Mouse (Mus musculus) midbrain, embryonic 13.5 days (tissue): ENCODE measurements at regions not wholly inside any gene's neighbourhood (a gene's known extent, or its start where the extent isn't known, plus 50 kb on each side); places are given as distances from the start of the nearest gene placed in this dataset.

Experiments used
- ATAC-seq: fragments of 200-750 bp; cut with Nextera tagmentation; 2 replicates; pipeline ENCODE4 v1.8.0; 2017; ENCODE audit warnings: mild to moderate bottlenecking, moderate TSS enrichment, moderate library complexity
- H3K27ac ChIP-seq: fragments of 300-500 bp; sonication (generic); 2 replicates; pipeline ENCODE4 v1.5.1; 2015; ENCODE audit warnings: inconsistent platforms, mild to moderate bottlenecking, moderate library complexity
- H3K27me3 ChIP-seq: fragments of 300-500 bp; sonication (generic); 2 replicates; pipeline ENCODE4 v1.6.1; 2015; ENCODE audit warnings: mild to moderate bottlenecking, inconsistent platforms
- H3K36me3 ChIP-seq: fragments of 300-500 bp; sonication (generic); 2 replicates; pipeline ENCODE4 v1.6.1; 2015; ENCODE audit warnings: mild to moderate bottlenecking, inconsistent platforms
- H3K4me1 ChIP-seq: fragments of 300-500 bp; sonication (generic); replicated peaks from 2 replicates; pipeline ENCODE4 v1.6.1; 2015; ENCODE audit warnings: inconsistent platforms
- H3K4me2 ChIP-seq: fragments of 300-500 bp; sonication (generic); replicated peaks from 2 replicates; pipeline ENCODE4 v1.6.1; 2015; ENCODE audit warnings: moderate library complexity, mild to moderate bottlenecking, inconsistent platforms
- H3K4me3 ChIP-seq: fragments of 300-500 bp; sonication (generic); replicated peaks from 2 replicates; pipeline ENCODE4 v1.5.1; 2015; ENCODE audit warnings: mild to moderate bottlenecking, inconsistent platforms
- H3K9ac ChIP-seq: fragments of 300-500 bp; sonication (generic); replicated peaks from 2 replicates; pipeline ENCODE4 v1.6.1; 2015; ENCODE audit warnings: mild to moderate bottlenecking, inconsistent platforms
- H3K9me3 ChIP-seq: fragments of 300-500 bp; sonication (generic); 2 replicates; pipeline ENCODE4 v1.6.1; 2016; ENCODE audit warnings: mild to moderate bottlenecking, inconsistent platforms
- WGBS: fragments of 180-500 bp; shearing (Covaris S2); methylation state at CpG from one replicate; pipeline ENCODE4 v1.1.7; 2015; 5-methylcytosine and 5-hydroxymethylcytosine counted together
- microRNA-seq: library from miRNA; unstranded; fragments of <30 nt; microRNA quantifications from one replicate; pipeline ENCODE4, GENCODE M21; 2016

DNA sequence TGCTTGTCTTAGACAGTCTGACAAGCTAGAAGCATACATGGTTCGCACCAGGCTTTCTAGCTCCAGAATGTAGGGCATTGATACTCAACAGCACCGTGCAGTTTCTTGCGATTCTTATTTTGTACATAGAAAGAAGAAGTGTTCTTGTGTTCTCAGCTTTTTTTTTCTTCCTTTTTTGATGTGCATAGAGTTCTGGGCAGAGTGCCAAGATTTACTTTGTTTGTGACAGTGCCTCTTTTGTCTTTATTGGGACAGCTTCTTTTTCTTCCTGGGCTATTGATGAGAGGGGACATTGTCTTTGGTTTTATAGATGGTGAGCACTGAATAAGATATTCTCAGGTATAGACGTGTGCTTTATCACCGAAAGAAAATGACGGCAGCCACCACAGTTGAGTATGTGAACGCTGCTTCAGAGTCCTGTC is 945.0 kb downstream of the Stpg2 start:
- no peak overlapping the region for H3K9ac ChIP-seq
- no peaks in the 10 kb centered on the region for H3K9me3 ChIP-seq
- H3K4me2 ChIP-seq = no peak overlapping the region; the same call in 1 of the 2 replicates
- no peak overlapping the region for H3K4me3 ChIP-seq
- 35% methylated on average over 7 of the region's 7 CpGs for WGBS
- no peaks in the 10 kb centered on the region for H3K27me3 ChIP-seq
- H3K27ac ChIP-seq = no peak overlapping the region
- H3K4me1 ChIP-seq = peaks cover 6% of the 10 kb centered on the region
- peak; percentile 73 for ATAC-seq
- H3K36me3 ChIP-seq = no peaks in the 10 kb centered on the region

DNA sequence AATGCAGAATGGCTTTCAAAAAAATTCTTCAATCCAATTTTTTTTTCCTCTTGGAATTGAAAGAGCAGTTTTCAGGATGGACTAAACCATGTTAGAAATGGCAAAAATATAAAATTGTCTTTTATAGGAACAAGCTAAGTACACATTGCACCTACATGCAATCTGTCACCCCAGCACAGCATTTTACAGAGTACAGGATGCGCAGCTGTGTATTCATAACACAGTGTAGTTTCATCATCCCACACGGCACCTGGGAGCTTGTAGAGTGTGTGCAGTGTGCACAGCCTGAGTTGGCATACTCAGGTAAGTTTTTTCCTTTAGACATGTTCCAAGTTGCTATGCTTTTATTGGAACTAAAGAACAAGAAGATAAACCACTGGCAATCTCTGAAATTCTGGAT is 974.0 kb downstream of the Stpg2 start:
- no peaks in the 10 kb centered on the region for H3K27me3 ChIP-seq
- peaks cover 2% of the 10 kb centered on the region for H3K4me1 ChIP-seq
- H3K27ac ChIP-seq = no peak overlapping the region
- no peaks in the 10 kb centered on the region for H3K9me3 ChIP-seq
- H3K4me3 ChIP-seq = no peak overlapping the region
- ATAC-seq = no peak
- H3K9ac ChIP-seq = no peak overlapping the region
- H3K36me3 ChIP-seq = no peaks in the 10 kb centered on the region
- WGBS = 92% methylated on average over 2 of the region's 2 CpGs
- H3K4me2 ChIP-seq = no peak overlapping the region

DNA sequence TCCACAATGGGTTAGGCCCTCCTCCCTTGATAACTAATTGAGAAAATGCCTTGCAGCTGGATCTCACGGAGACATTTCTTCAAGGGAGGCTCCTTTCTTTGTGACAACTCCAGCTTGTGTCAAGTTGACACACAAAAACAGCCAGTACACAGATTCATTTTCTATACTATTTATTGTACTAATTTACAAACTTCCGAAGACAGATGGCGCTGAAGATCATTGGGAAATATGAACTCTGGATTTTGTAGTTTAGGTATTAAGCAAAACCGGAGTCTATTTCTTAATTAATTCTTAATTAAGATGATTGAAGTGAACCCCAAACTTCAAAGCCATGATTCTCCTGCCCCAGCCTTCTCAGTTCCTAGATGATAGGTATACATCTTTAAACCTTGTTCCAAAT is 977.2 kb downstream of the Stpg2 start:
- WGBS = 79% methylated on average over 4 of the region's 4 CpGs
- Histone ChIP-seq H3K27me3 (no peaks in the 10 kb centered on the region), H3K4me2 (no peak overlapping the region), H3K9ac (no peak overlapping the region), H3K4me1 (peaks cover 13% of the 10 kb centered on the region), H3K4me3 (no peak overlapping the region), H3K36me3 (no peaks in the 10 kb centered on the region), H3K9me3 (no peaks in the 10 kb centered on the region), H3K27ac (no peak overlapping the region)
- no peak for ATAC-seq

DNA sequence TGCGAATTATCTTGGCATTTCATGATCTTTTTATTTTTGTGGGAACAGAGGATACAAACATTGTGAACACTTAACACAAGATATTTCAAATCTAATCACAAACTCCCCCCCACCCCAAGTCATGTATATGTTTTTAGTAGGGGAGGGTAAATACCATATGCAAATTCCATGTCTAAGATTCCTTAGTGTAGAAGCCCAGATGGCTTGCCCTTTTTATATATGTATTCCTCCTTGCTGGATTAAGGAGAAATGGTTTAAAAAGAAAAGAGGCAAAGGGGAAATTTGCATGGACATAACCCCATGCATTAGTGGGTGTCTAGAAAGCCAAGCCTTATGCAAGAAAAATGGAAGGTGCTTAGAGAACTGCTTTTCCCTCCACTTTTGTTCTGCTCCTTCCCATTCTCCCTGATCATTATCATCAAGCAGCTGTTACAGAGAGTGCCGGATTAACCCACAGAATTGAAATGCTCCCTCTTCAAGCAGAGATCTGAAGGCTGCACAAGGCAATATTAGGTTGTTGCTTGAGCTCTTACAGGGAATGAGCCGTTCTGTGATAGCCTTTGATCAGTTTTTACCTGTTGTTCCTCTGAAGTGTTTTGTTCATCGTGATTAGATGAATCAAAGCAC is 979.5 kb downstream of the Stpg2 start:
- Histone ChIP-seq H3K9me3 (no peaks in the 10 kb centered on the region), H3K9ac (no peak overlapping the region), H3K27ac (no peak overlapping the region), H3K27me3 (no peaks in the 10 kb centered on the region), H3K36me3 (no peaks in the 10 kb centered on the region), H3K4me3 (no peak overlapping the region), H3K4me2 (no peak overlapping the region), H3K4me1 (peaks cover 13% of the 10 kb centered on the region)
- ATAC-seq = peak; percentile 78
- WGBS = 22% methylated on average over 4 of the region's 4 CpGs

DNA sequence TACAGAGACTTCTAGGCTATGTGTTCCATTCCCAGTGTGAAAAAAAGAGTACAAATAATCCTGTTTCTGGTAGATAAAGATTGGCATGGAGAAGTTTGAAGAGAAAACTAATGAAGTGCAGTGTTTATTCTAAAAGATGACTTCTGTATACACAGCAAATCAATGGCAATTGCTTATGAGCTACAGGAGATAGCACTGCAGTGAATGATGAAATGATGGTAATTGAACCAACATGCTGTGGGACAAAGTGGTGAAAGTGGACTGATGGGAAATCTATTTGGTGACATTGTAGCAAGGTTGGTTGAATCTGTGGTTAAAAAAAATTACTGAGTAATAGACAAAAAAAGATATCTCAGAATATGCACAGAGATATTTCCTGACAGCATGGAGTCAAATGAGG is 1000.4 kb downstream of the Stpg2 start:
- Histone ChIP-seq H3K27ac (no peak overlapping the region), H3K9me3 (no peaks in the 10 kb centered on the region), H3K4me1 (no peaks in the 10 kb centered on the region), H3K4me2 (no peak overlapping the region), H3K4me3 (no peak overlapping the region), H3K27me3 (no peaks in the 10 kb centered on the region), H3K36me3 (no peaks in the 10 kb centered on the region), H3K9ac (no peak overlapping the region)
- no peak for ATAC-seq

- no peak overlapping the region for H3K27ac ChIP-seq
- no peaks in the 10 kb centered on the region for H3K36me3 ChIP-seq
- H3K4me2 ChIP-seq = no peak overlapping the region
- H3K9ac ChIP-seq = no peak overlapping the region
- no peaks in the 10 kb centered on the region for H3K27me3 ChIP-seq
- no peaks in the 10 kb centered on the region for H3K9me3 ChIP-seq
- H3K4me3 ChIP-seq = no peak overlapping the region
- 85% methylated on average over 3 of the region's 3 CpGs for WGBS
- no peaks in the 10 kb centered on the region for H3K4me1 ChIP-seq
- ATAC-seq = no peak
Measured at GRCm38 (mm10) chr3:140221478-140221877, 990.7 kb downstream of the Pdha2 start.

DNA sequence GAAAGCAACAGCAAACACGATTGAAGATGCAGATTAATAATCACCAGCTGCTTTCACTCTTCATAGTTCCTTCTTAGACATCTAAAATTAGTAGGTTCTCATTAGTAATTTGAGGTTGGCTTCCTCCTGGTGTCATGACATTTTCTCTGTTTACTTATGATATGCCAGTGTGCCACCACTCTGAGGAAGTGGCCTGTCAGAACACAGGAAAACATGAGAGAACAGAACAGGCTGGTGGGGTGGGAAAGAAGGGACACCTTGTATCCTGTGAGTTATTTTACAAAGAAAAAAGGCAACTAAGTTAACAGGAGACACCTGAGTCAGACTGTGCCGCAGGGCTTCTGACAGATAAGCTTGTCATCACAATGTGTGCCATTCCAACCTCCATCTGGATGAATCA is 981.4 kb downstream of the Pdha2 start:
- WGBS = 87% methylated on average over 2 of the region's 2 CpGs
- Histone ChIP-seq H3K27me3 (no peaks in the 10 kb centered on the region), H3K9me3 (no peaks in the 10 kb centered on the region), H3K9ac (no peak overlapping the region), H3K27ac (no peak overlapping the region), H3K4me3 (no peak overlapping the region), H3K36me3 (no peaks in the 10 kb centered on the region), H3K4me1 (no peaks in the 10 kb centered on the region), H3K4me2 (no peak overlapping the region)
- ATAC-seq = no peak

- WGBS = 85% methylated on average over 4 of the region's 4 CpGs
- ATAC-seq = no peak
Measured at GRCm38 (mm10) chr3:140233144-140233543, 979.0 kb downstream of the Pdha2 start.

DNA sequence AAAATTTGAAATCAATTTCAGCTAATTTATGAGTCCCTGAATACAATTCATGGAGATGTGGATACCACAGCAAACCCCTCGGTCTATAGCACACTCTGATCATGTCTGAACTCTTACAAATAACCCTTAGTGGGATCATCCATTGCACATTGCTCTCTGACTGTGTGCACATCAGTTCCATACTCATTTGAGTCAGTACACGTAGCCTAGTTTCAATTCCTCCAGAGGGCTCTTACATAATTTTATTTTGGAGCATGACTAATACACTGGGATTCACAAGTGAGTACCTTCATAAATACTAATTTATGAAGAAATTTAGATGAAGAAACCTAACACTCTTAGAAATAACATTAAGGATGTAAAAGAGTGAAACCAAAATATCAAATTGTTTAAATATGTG is 978.3 kb downstream of the Pdha2 start:
- Histone ChIP-seq H3K4me1 (no peaks in the 10 kb centered on the region), H3K36me3 (no peaks in the 10 kb centered on the region)
- 78% methylated on average over 2 of the region's 2 CpGs for WGBS

More at GRCm38 (mm10) chr3:140233144-140233543, 979.0 kb downstream of the Pdha2 start:
- Histone ChIP-seq H3K9me3 (no peaks in the 10 kb centered on the region), H3K4me1 (no peaks in the 10 kb centered on the region), H3K27ac (no peak overlapping the region), H3K27me3 (no peaks in the 10 kb centered on the region), H3K9ac (no peak overlapping the region), H3K4me2 (no peak overlapping the region), H3K36me3 (no peaks in the 10 kb centered on the region), H3K4me3 (no peak overlapping the region)

GRCm38 (mm10) chr3:140239276-140239675 is 972.9 kb downstream of the Pdha2 start:
- WGBS = 85% methylated on average over 1 of the region's 1 CpGs
- H3K4me3 ChIP-seq = no peak overlapping the region

More for the DNA sequence above, 978.3 kb downstream of the Pdha2 start:
- ATAC-seq = no peak
- Histone ChIP-seq H3K4me2 (no peak overlapping the region), H3K27ac (no peak overlapping the region), H3K4me3 (no peak overlapping the region), H3K27me3 (no peaks in the 10 kb centered on the region), H3K9me3 (no peaks in the 10 kb centered on the region), H3K9ac (no peak overlapping the region)

More at GRCm38 (mm10) chr3:140239276-140239675, 972.9 kb downstream of the Pdha2 start:
- Histone ChIP-seq H3K4me2 (no peak overlapping the region), H3K27ac (no peak overlapping the region), H3K4me1 (no peaks in the 10 kb centered on the region), H3K9ac (no peak overlapping the region), H3K36me3 (no peaks in the 10 kb centered on the region), H3K27me3 (no peaks in the 10 kb centered on the region), H3K9me3 (no peaks in the 10 kb centered on the region)
- ATAC-seq = no peak

Small RNA genes in the stretch of these regions (microRNA-seq; reads per million reads assigned to microRNA genes)
- 33.6 reads per million, percentile 41 among the genes with 10 or more reads in this experiment for gene Mir7j
